Mouse (Mus musculus): ENCODE results near the gene Hivep3.
A peak's percentile ranks its signal among the peaks of the same experiment; 100 is the strongest.

- TF ChIP-seq CTCF (conservative IDR thresholded peaks at IDR 0.05; ENCODE audit: insufficient read depth, insufficient read length, low read depth, low read length) (0 out of 2 replicates have a peak, but pooled peaks have one; percentile 11), POLR2A (IDR thresholded peaks at IDR 0.05; ENCODE audit: low read depth, low read length) (no peak)
These were observed 262.8 kb downstream of the Hivep3 start for GRCm38 (mm10) chr4:119996377-119996776.
